Mouse (Mus musculus): Measurements from ENCODE around the gene Ssu72.

DNA sequence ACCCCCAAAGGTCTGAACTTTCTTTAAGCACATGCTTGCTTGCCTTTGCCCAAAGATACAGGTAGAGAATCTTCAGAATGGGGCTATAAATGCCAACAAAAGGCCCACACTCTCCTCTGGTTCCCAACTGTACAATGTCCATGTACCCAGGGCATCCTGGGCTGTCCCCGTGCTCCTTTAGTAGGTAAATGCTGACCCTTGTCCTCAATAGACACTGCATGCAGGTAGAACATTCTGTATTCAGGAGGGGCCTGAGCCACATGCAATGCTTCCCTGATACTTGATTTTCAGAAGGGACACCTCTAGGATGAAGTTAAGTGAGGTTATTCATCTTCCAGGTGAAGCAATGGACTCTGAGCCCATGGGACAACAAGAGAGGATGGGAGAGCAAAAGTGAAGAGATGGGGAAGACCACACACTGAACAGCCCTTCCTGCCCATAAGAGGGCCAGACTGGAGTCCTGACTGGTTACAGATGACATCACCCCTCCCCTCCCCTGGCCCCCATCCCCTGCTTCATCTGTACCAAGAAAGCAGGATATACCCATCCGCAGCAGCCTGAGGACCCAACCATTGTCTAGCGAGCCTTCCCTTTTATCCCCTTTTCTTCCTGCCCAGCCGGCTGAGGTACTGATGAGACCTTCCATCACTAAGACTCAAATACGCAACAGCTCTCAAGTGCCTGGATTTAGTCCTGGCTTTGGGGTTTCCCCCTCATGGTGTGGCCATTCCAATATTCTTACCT, 68.9 kb downstream of the Ssu72 start:
- TF ChIP-seq ZNF384 (IDR thresholded peaks at IDR 0.05; ENCODE audit: low read depth, low read length), result no peak
- TF ChIP-seq POLR2A (IDR thresholded peaks at IDR 0.05; ENCODE audit: control insufficient read depth in 1 of 2, insufficient read depth in 1 of 2, low read depth in 1 of 2, low read length in 2 of 2, poor library complexity in 1 of 2), result no peak
- TF ChIP-seq CTCF (IDR thresholded peaks at IDR 0.05 in 2 of 3, conservative IDR thresholded peaks at IDR 0.05 in 1 of 3; ENCODE audit: control insufficient read depth in 1 of 3, insufficient read depth in 1 of 3, low read depth in 2 of 3, low read length in 3 of 3, poor library complexity in 1 of 3, severe bottlenecking in 1 of 3), result no peak
- no peak for TF ChIP-seq ZMIZ1 (IDR thresholded peaks at IDR 0.05; ENCODE audit: low read depth, low read length)
- TF ChIP-seq GABPA (IDR thresholded peaks at IDR 0.05; ENCODE audit: low read depth, low read length), result no peak
- TF ChIP-seq MYB (IDR thresholded peaks at IDR 0.05; ENCODE audit: low read depth, low read length), result no peak
- TF ChIP-seq ZC3H11A (IDR thresholded peaks at IDR 0.05; ENCODE audit: low read depth, low read length), result no peak
- no peak for TF ChIP-seq KAT2A (conservative IDR thresholded peaks at IDR 0.05; ENCODE audit: low read depth, low read length)
- no peak for TF ChIP-seq RCOR1 (IDR thresholded peaks at IDR 0.05; ENCODE audit: low read depth, low read length)

Data from MEL (cell line).